Mouse (Mus musculus) CH12.LX (cell line): Measurements from ENCODE around the gene Olfr279. TPM values are rescaled to one million over a fixed set of nuclear protein-coding genes. Genes with fewer than 3 reads are reported as not detected.
A peak's percentile ranks its signal among the peaks of the same experiment; 100 is the strongest.

Experiments used
- DNase-seq: peaks from one replicate; pipeline ENCODE4 v3.0.0-alpha.2; 2013; ENCODE audit errors: extremely low read depth
- H3K27ac ChIP-seq: 2 replicates; pipeline ENCODE4 v1.5.1; 2012; ENCODE audit warnings: low read depth, mild to moderate bottlenecking, control low read depth, moderate library complexity; ENCODE audit not compliant: insufficient read depth
- H3K27me3 ChIP-seq: replicated peaks from 2 replicates; pipeline ENCODE3; 2012; ENCODE audit warnings: inconsistent platforms
- H3K36me3 ChIP-seq, 2 experiments: replicated peaks in 1 of 2; 2 replicates each; pipeline versions ENCODE3 to v1.6.1; 2012; ENCODE audit warnings: inconsistent platforms in 1 of 2, low read length in 1 of 2, mild to moderate bottlenecking in 1 of 2, mixed read lengths in 1 of 2, moderate library complexity in 1 of 2; ENCODE audit not compliant: control insufficient read depth in 1 of 2, insufficient read depth in 1 of 2
- H3K4me1 ChIP-seq, 2 experiments: 2 replicates each; pipeline ENCODE4 v1.6.1; 2012; ENCODE audit warnings: inconsistent platforms in 1 of 2, moderate library complexity in 1 of 2; ENCODE audit not compliant: insufficient read depth in 2 of 2, control insufficient read depth in 1 of 2
- H3K4me2 ChIP-seq: 2 replicates; pipeline ENCODE4 v1.6.1; 2012; ENCODE audit warnings: low read depth, mild to moderate bottlenecking, control low read depth; ENCODE audit not compliant: poor library complexity, insufficient read depth, severe bottlenecking
- H3K4me3 ChIP-seq, 3 experiments: fragments of 150-350 bp in 1 of 3; sonication (generic) in 1 of 3; replicated peaks in 1 of 3; 2 replicates each; pipeline versions ENCODE3 to v1.5.1; 2011 to 2012; ENCODE audit warnings: low read depth in 2 of 3, low read length in 2 of 3, mild to moderate bottlenecking in 2 of 3, moderate library complexity in 2 of 3, control low read depth in 1 of 3, improper control_type of control experiment in 1 of 3, inconsistent platforms in 1 of 3, mixed read lengths in 1 of 3; ENCODE audit not compliant: poor library complexity in 1 of 3
- H3K79me2 ChIP-seq: replicated peaks from 2 replicates; pipeline ENCODE4 v1.6.1; 2012; ENCODE audit warnings: mild to moderate bottlenecking, moderate library complexity; ENCODE audit not compliant: control insufficient read depth, poor library complexity, insufficient read depth, severe bottlenecking; ENCODE audit errors: extremely low read depth
- H3K9ac ChIP-seq: 2 replicates; pipeline ENCODE4 v1.6.1; 2012; ENCODE audit warnings: low read depth, mild to moderate bottlenecking, control low read depth, moderate library complexity; ENCODE audit not compliant: insufficient read depth
- H3K9me3 ChIP-seq: replicated peaks from 2 replicates; pipeline ENCODE3; 2012; ENCODE audit warnings: low read length, inconsistent platforms, mixed read lengths
- BHLHE40 ChIP-seq: IDR thresholded peaks from 2 replicates; pipeline ENCODE4 v1.6.1; 2011; ENCODE audit warnings: mild to moderate bottlenecking, low read depth, low read length, improper control_type of control experiment
- GABPA ChIP-seq: IDR thresholded peaks from 2 replicates; pipeline ENCODE4 v1.6.1; 2012; ENCODE audit warnings: low read depth, low read length, improper control_type of control experiment, inconsistent platforms; ENCODE audit not compliant: insufficient replicate concordance
- JUN ChIP-seq: IDR thresholded peaks from 2 replicates; pipeline ENCODE4 v1.6.1; 2011; ENCODE audit warnings: low read depth, mild to moderate bottlenecking, low read length, improper control_type of control experiment, moderate library complexity; ENCODE audit not compliant: insufficient read depth
- JUND ChIP-seq: conservative IDR thresholded peaks from 2 replicates; pipeline ENCODE4 v1.6.1; 2011; ENCODE audit warnings: low read depth, low read length, improper control_type of control experiment
- KAT2A ChIP-seq: IDR thresholded peaks from 2 replicates; pipeline ENCODE4 v1.6.1; 2012; ENCODE audit warnings: low read length, improper control_type of control experiment, inconsistent platforms; ENCODE audit not compliant: insufficient replicate concordance
- POLR2AphosphoS2 ChIP-seq: IDR thresholded peaks from 2 replicates; pipeline ENCODE4 v1.6.1; 2011; ENCODE audit warnings: low read depth, low read length, improper control_type of control experiment
- ZNF384 ChIP-seq: IDR thresholded peaks from 2 replicates; pipeline ENCODE4 v1.6.1; 2012; ENCODE audit warnings: low read depth, low read length, improper control_type of control experiment, inconsistent platforms
- dilution Hi-C: fragments of 300-500 bp; cut with MboI; formaldehyde crosslinking; loops from 2 replicates; pipeline ENCODE4 v1.14.3; 2020; ENCODE audit warnings: low sequenced_read_pairs; ENCODE audit not compliant: extremely low pct_unique_long_range_greater_than_20kb, extremely low pct_ligation_motif_present
- in situ Hi-C: fragments of 300-500 bp; cut with MboI; formaldehyde crosslinking; loops from 3 replicates; pipeline ENCODE4 v1.14.3; 2019; ENCODE audit warnings: low sequenced_read_pairs, low pct_ligation_motif_present, low pct_unique_long_range_greater_than_20kb, mixed read lengths
- polyA plus RNA-seq: library from polyadenylated mRNA; unstranded; fragments of >175 nt; gene quantifications from 2 replicates; pipeline ENCODE4 v1.2.1, GENCODE M21; 2012; ENCODE audit warnings: low read depth; ENCODE audit not compliant: insufficient read length
- total RNA-seq, 2 experiments: library from RNA; depleted of rRNA; stranded (reverse); fragments of 300-350 nt in 1 of 2; fragments of >200 nt in 1 of 2; gene quantifications; 2 replicates each; pipeline ENCODE4 v1.2.3; 2012 to 2014

The Olfr279 gene
- total and polyA plus RNA-seq, 3 experiments, result not detected

GRCm38 (mm10) chr15:98533881-98534627 lies 41.9 kb downstream of the Olfr279 start, which contains the start of gene Kansl2 (continued):
- TF ChIP-seq BHLHE40, result no peak
- TF ChIP-seq JUND, result 0 out of 2 replicates have a peak, but pooled peaks have one; percentile 11

DNA sequence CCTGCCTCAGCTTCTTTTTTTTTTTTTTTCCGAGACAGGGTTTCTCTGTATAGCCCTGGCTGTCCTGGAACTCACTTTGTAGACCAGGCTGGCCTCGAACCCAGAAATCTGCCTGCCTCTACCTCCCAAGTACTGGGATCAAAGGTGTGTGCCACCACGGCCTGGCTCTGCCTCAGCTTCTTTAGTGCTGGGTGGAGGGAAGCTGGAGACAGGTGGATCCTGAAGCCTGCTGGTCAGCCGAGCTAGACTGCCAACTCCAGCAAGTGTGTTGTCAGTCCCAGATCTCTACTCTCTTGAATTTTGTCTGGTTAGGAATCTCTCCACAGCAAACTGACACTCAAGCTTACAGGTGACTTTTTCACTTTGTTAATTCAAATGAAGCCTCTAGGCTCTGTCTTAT lies 43.7 kb downstream of the Olfr279 start:
- H3K4me3 ChIP-seq, result no peak overlapping the region
- H3K9me3 ChIP-seq, result no peaks in the 10 kb centered on the region
- in situ Hi-C loops, result no loop called here
- H3K27ac ChIP-seq, result no peak overlapping the region
- no peak overlapping the region for H3K9ac ChIP-seq
- dilution Hi-C loops, result no loop called here
- peaks cover 0 to 10% of the 10 kb centered on the region in 2 experiments; a peak in 2 of 4 replicates for H3K4me1 ChIP-seq
- H3K36me3 ChIP-seq, result peaks cover 14 to 39% of the 10 kb centered on the region in 2 experiments
- no peak for TF ChIP-seq KAT2A
- no peaks in the 10 kb centered on the region for H3K27me3 ChIP-seq
- DNase-seq, result no peak
- H3K4me2 ChIP-seq, result no peak overlapping the region
- peaks cover 24% of the 10 kb centered on the region for H3K79me2 ChIP-seq

DNA sequence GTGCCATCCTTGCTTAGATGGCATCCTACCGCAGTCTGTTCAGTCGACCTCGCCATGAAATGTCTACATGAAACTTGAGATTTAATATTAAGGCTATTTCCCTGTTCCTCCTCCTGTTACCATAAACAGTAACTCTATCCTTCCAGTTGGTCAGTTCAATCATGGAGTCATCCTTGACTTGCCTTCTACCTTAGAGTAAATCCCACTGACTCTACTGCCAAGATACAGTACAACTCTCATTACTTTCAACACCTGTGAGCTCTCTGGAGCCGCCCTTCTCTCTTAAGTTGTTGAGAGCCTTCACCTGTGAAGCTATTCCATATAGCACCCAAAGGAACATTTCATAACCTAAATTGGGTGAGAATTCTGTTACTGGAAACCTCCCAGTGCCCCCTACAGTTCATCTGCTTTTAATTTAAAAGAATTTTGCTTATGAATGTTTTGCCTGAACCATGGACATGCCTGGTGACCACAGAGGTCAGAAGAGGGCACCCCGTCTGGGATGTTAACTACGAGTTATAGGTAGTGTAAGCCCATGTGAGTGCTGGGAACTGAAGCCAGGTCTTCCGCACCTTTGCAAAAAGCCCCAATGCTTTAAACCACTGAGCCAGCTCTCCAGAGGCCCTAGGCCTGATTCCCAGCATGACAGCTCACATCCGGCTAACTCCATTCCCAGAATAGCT lies 44.8 kb downstream of the Olfr279 start:
- H3K36me3 ChIP-seq, result peaks cover 14 to 40% of the 10 kb centered on the region in 2 experiments
- no peak overlapping the region for H3K4me3 ChIP-seq
- no peaks in the 10 kb centered on the region for H3K9me3 ChIP-seq
- no peak overlapping the region for H3K9ac ChIP-seq
- no peak overlapping the region for H3K27ac ChIP-seq
- H3K4me1 ChIP-seq, result no peaks in the 10 kb centered on the region
- in situ Hi-C loops, result no loop called here
- H3K79me2 ChIP-seq, result peaks cover 14% of the 10 kb centered on the region
- no peak overlapping the region for H3K4me2 ChIP-seq
- DNase-seq, result no peak
- TF ChIP-seq JUN (no peak), ZNF384 (no peak), JUND (no peak)
- no peaks in the 10 kb centered on the region for H3K27me3 ChIP-seq
- dilution Hi-C loops, result no loop called here

DNA sequence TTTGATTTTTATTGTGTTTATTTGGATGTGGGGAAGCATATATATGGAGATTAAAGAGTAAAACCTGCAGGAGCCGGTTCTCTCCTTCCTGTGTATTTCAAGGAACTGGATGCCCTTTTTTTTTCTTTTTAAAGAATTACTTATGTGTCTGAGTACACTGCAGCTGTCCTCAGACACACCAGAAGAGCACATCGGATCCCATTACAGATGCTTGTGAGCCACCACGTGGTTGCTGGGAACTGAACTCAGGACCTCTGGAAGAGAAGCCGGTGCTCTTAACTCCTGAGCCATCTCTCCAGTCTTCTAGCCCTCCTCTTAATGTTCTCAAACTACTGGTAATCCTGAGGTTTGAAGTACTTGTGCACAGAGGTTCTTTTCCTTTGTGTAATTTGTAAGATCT lies 45.7 kb downstream of the Olfr279 start:
- H3K4me1 ChIP-seq, result no peaks in the 10 kb centered on the region
- peaks cover 21 to 47% of the 10 kb centered on the region in 2 experiments for H3K36me3 ChIP-seq
- TF ChIP-seq GABPA, result no peak
- TF ChIP-seq POLR2AphosphoS2, result 0 out of 2 replicates have a peak, but pooled peaks have one; percentile 28
- TF ChIP-seq, all 38 proteins: peak for 1
- Histone ChIP-seq H3K79me2 (peaks cover 7% of the 10 kb centered on the region), H3K4me3 (no peak overlapping the region), H3K27ac (no peak overlapping the region), H3K9me3 (no peaks in the 10 kb centered on the region), H3K27me3 (no peaks in the 10 kb centered on the region), H3K4me2 (no peak overlapping the region), H3K9ac (no peak overlapping the region)
- no peak for DNase-seq
- dilution Hi-C loops (no loop called here), in situ Hi-C loops (no loop called here)
